Mouse (Mus musculus) gastrocnemius, postnatal 14 days (tissue): ENCODE data around the gene Tmem171. TPM values are rescaled to one million over a fixed set of nuclear protein-coding genes. Genes with fewer than 3 reads are reported as not detected.

Source experiments
- DNase-seq: peaks from one replicate; pipeline ENCODE4 v3.0.0; 2021; ENCODE audit warnings: mixed read lengths
- intact Hi-C: fragments of 180-260 bp; cut with DNase I; formaldehyde crosslinking; loops from one replicate; pipeline ENCODE4 v1.15.1; 2025; ENCODE audit warnings: low total_unique reads
- total RNA-seq, 2 experiments: library from RNA; stranded (reverse); gene quantifications; 2 replicates each; pipeline ENCODE4 v1.2.3; 2021

The Tmem171 gene
- total RNA-seq, 2 experiments from 2014 or later, result 0.41 to 0.58 TPM

DNA sequence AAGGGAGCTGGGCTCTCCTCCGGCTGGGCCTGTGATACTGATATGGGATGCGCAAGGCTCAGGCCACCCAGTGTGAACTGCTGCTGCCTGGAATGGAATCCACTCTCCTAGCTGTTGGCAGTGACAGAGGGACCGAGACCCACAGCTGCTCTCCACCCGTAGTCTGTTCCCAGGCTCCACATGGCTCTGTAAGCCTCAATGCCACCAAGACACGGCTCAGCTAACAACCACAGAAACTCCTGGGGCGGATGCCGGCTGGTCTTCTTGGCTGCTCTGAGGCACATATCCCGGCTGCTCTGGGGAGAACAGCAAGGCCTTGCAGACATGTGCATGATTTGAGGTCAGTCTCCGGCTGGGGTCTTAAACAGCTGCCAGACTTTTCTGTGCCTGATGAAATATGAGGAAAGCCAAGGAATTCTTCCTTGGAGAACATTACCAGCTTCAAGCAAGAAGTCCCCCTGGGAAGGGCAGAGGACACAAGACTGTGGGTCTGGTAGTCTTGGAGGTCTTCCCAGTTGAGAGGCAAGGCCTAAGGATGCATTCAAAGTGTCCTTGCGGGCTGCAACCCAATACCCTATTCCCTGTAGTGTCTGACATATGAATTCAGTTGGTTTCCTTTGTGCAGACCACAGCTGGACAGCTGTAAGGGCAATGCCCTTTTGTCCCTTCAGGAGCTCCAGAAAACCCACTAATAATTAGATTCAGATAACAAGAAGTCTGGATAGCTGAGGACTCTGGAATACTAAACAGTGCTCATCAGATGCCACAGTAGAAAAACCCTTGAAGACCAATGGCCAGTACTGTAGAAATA, 40.3 kb downstream of the Tmem171 start:
- intact Hi-C loops, result no loop called here

GRCm38 (mm10) chr13:98652194-98652593, 42.4 kb downstream of the Tmem171 start:
- DNase-seq, result no peak
- intact Hi-C loops, result no loop called here

More for the DNA sequence above, 40.3 kb downstream of the Tmem171 start:
- peak; percentile 48 for DNase-seq

DNA sequence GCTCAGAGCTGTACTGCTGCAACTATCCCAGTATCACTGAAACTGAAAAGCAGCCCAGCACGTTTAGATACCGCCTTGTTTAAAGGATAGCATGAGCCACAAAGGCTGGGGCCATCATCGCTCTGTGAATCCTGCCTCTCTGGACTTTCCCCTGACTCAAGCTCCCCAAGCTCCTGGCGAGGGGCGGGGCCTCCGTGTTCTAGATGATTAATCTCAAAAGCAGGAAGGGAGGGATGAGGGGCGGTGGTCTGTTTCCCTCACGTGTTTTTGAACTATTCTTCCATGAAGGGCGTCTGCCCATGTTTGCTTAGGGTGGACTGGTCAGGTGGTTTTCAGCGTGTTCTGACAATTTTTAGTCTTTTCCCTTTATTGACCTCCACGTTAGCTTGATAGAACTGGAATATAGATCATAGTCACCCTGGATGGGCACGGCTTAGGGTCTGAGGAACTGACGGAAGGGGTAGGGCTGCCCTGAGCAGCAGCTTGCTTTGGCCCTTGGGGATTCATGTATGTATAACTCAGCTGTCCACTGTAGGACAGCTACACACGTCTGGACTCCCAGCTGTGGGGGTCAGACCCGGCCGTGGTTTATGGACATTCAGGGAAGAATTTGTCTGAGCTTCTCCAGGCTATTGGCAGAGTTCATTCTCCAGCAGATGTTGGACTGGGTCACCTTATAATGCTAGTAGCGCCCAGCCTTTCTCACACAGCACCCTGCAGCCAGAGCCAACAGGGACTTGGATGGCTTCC, 43.2 kb downstream of the Tmem171 start:
- intact Hi-C loops, result no loop called here
- no peak for DNase-seq

DNA sequence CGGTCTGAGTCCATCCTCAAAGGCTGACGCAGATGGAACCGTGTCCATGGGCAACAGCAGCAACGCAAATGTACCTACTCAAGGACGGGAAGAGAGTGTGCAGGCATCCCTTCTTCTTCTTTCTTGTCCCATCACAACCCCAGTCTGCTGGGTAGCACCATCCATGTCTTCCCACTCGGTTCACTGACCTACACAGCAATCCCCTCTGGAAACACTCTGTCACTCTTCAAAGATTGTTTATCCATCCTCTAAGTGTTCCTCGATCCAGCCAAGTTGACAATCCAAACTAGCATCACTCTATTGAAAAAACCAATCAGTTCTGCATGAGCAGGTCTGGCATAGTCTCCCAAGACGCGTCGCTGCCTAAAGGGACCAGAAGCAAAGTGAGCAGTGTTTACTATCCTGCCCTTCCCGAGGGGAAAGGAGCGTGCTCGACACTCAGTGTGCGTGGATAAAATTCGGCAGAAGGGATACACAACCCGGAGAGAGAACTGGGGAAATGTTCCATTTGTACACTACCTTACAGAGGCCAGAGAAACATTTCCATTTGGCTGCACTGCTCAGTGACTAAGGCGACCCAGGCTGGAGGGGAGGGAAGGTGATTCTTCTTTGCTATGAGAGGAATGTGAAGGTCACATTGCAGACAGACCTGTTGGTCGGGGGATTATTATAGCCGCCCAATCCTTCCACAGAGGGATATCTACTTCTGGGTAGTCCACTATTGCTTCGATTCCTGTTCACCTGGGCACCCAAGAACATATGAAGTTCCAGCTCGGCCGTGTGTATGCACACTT, 46.7 kb downstream of the Tmem171 start:
- no peak for DNase-seq
- intact Hi-C loops, result no loop called here

GRCm38 (mm10) chr13:98638507-98639166, 56.0 kb downstream of the Tmem171 start:
- no peak for DNase-seq
- intact Hi-C loops, result no loop called here

- intact Hi-C loops, result no loop called here
- no peak for DNase-seq
These were observed 57.5 kb downstream of the Tmem171 start, which contains the start of gene Tmem174 for GRCm38 (mm10) chr13:98637145-98637544. Tmem174 (minus strand) TSS chr13:98637410.

GRCm38 (mm10) chr13:98636571-98636970, 58.1 kb downstream of the Tmem171 start:
- no peak for DNase-seq
- intact Hi-C loops, result no loop called here

Other genes starting within 250 kb of the Tmem171 start
- not detected for gene Gm10320, start 202.8 kb downstream of the Tmem171 start, total RNA-seq
- not detected for gene Tmem174, start 57.4 kb downstream of the Tmem171 start, total RNA-seq
- 10 to 100 TPM; 22.2 to 24.4 TPM for gene Fcho2, start 120.6 kb upstream of the Tmem171 start, total RNA-seq
- 10 to 100 TPM; 46.9 to 47.0 TPM for gene Tnpo1, start 231.6 kb upstream of the Tmem171 start, total RNA-seq